Mouse (Mus musculus): ENCODE results near the gene Glb1l. TPM values are rescaled to one million over a fixed set of nuclear protein-coding genes. Genes with fewer than 3 reads are reported as not detected.

Glb1l gene
- total and polyA plus RNA-seq, 3 experiments = 0.83 to 19.2 (median 11.0) TPM

DNA sequence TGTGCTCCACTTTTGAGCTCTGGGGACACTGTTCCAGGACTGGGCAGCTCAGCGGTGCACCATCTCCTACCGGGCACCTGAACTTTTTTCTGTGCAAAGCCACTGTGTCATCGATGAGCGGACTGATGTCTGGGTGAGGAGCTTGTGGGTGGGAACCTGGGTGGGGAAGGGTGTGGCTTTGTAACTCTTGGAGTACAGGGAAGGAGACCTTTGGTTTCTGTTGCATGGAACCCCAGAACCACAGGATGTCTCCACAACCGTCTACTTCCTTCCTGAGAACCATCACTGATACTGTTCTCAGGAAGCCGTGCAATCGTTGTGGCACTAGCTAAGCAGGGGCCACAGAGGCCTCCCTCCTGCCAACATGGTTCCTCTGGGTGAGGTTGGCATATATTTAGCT, 2.5 kb upstream of the Glb1l start:
- DNase-seq (ENCODE audit: low spot score) = no peak
- TF ChIP-seq CTCF (IDR thresholded peaks at IDR 0.05; ENCODE audit: low read depth, low read length) (no peak), GATA1 (IDR thresholded peaks at IDR 0.05; ENCODE audit: borderline replicate concordance, low read length) (no peak), GATA2 (IDR thresholded peaks at IDR 0.05; ENCODE audit: borderline replicate concordance, low read depth, low read length) (no peak), POLR2AphosphoS5 (IDR thresholded peaks at IDR 0.05; ENCODE audit: insufficient replicate concordance, low read depth, low read length) (no peak), TAL1 (conservative IDR thresholded peaks at IDR 0.05; ENCODE audit: low read depth, low read length) (no peak)
- Histone ChIP-seq H3K27me3 (ENCODE audit: insufficient read depth, low read length) (no peaks in the 10 kb centered on the region), H3K36me3 (replicated peaks) (peaks cover 77% of the 10 kb centered on the region), H3K4me3 (ENCODE audit: low read depth, low read length) (peak overlapping the region; percentile 75; the same call in 1 of the 2 replicates), H3K9me3 (replicated peaks) (no peaks in the 10 kb centered on the region), H3K4me1 (ENCODE audit: insufficient read depth, low read depth, low read length) (peaks cover 89% of the 10 kb centered on the region)
- ATAC-seq (ENCODE audit: extremely low read depth, insufficient number of reproducible peaks, low FRiP score, poor library complexity, severe bottlenecking) = no peak

- H3K4me1 ChIP-seq (ENCODE audit: insufficient read depth, low read depth, low read length) = peaks cover 83% of the 10 kb centered on the region
- H3K27me3 ChIP-seq (ENCODE audit: insufficient read depth, low read length) = no peaks in the 10 kb centered on the region
- no peak for DNase-seq (ENCODE audit: low spot score)
- H3K36me3 ChIP-seq (replicated peaks) = peaks cover 76% of the 10 kb centered on the region
- TF ChIP-seq GATA2 (IDR thresholded peaks at IDR 0.05; ENCODE audit: borderline replicate concordance, low read depth, low read length) (no peak), GATA1 (IDR thresholded peaks at IDR 0.05; ENCODE audit: borderline replicate concordance, low read length) (no peak), TAL1 (conservative IDR thresholded peaks at IDR 0.05; ENCODE audit: low read depth, low read length) (no peak), CTCF (IDR thresholded peaks at IDR 0.05; ENCODE audit: low read depth, low read length) (no peak), POLR2AphosphoS5 (IDR thresholded peaks at IDR 0.05; ENCODE audit: insufficient replicate concordance, low read depth, low read length) (no peak; the same call in 1 of the 2 replicates)
- ATAC-seq (ENCODE audit: extremely low read depth, insufficient number of reproducible peaks, low FRiP score, poor library complexity, severe bottlenecking) = no peak
- H3K9me3 ChIP-seq (replicated peaks) = no peaks in the 10 kb centered on the region
- peak overlapping the region; percentile 75; the same call in 1 of the 2 replicates for H3K4me3 ChIP-seq (ENCODE audit: low read depth, low read length)
These were observed 1.9 kb upstream of the Glb1l start for GRCm38 (mm10) chr1:75212542-75212941.

GRCm38 (mm10) chr1:75211141-75211708, 612 bp upstream of the Glb1l start:
- ATAC-seq (ENCODE audit: extremely low read depth, insufficient number of reproducible peaks, low FRiP score, poor library complexity, severe bottlenecking) = no peak

GRCm38 (mm10) chr1:75208967-75209678, 1.5 kb downstream of the Glb1l start:
- Histone ChIP-seq H3K4me1 (ENCODE audit: insufficient read depth, low read depth, low read length) (peaks cover 49% of the 10 kb centered on the region), H3K36me3 (replicated peaks) (peaks cover 52% of the 10 kb centered on the region), H3K9me3 (replicated peaks) (no peaks in the 10 kb centered on the region), H3K4me3 (ENCODE audit: low read depth, low read length) (no peak overlapping the region; the same call in 1 of the 2 replicates), H3K27me3 (ENCODE audit: insufficient read depth, low read length) (no peaks in the 10 kb centered on the region)
- DNase-seq (ENCODE audit: low spot score) (no peak), ATAC-seq (ENCODE audit: extremely low read depth, insufficient number of reproducible peaks, low FRiP score, poor library complexity, severe bottlenecking) (no peak)
- TF ChIP-seq CTCF (IDR thresholded peaks at IDR 0.05; ENCODE audit: low read depth, low read length) = no peak
- no peak for TF ChIP-seq POLR2AphosphoS5 (IDR thresholded peaks at IDR 0.05; ENCODE audit: insufficient replicate concordance, low read depth, low read length)
- TF ChIP-seq TAL1 (conservative IDR thresholded peaks at IDR 0.05; ENCODE audit: low read depth, low read length) = no peak
- no peak for TF ChIP-seq GATA1 (IDR thresholded peaks at IDR 0.05; ENCODE audit: borderline replicate concordance, low read length)
- TF ChIP-seq GATA2 (IDR thresholded peaks at IDR 0.05; ENCODE audit: borderline replicate concordance, low read depth, low read length) = no peak

More at GRCm38 (mm10) chr1:75211141-75211708, 612 bp upstream of the Glb1l start:
- no peak for DNase-seq (ENCODE audit: low spot score)
- Histone ChIP-seq H3K9me3 (replicated peaks) (no peaks in the 10 kb centered on the region), H3K27me3 (ENCODE audit: insufficient read depth, low read length) (no peaks in the 10 kb centered on the region), H3K4me3 (ENCODE audit: low read depth, low read length) (peak overlapping the region; percentile 75), H3K36me3 (replicated peaks) (peaks cover 69% of the 10 kb centered on the region), H3K4me1 (ENCODE audit: insufficient read depth, low read depth, low read length) (peaks cover 70% of the 10 kb centered on the region)
- TF ChIP-seq CTCF (IDR thresholded peaks at IDR 0.05; ENCODE audit: low read depth, low read length) (no peak), GATA1 (IDR thresholded peaks at IDR 0.05; ENCODE audit: borderline replicate concordance, low read length) (no peak), TAL1 (conservative IDR thresholded peaks at IDR 0.05; ENCODE audit: low read depth, low read length) (no peak), GATA2 (IDR thresholded peaks at IDR 0.05; ENCODE audit: borderline replicate concordance, low read depth, low read length) (no peak), POLR2AphosphoS5 (IDR thresholded peaks at IDR 0.05; ENCODE audit: insufficient replicate concordance, low read depth, low read length) (no peak)

DNA sequence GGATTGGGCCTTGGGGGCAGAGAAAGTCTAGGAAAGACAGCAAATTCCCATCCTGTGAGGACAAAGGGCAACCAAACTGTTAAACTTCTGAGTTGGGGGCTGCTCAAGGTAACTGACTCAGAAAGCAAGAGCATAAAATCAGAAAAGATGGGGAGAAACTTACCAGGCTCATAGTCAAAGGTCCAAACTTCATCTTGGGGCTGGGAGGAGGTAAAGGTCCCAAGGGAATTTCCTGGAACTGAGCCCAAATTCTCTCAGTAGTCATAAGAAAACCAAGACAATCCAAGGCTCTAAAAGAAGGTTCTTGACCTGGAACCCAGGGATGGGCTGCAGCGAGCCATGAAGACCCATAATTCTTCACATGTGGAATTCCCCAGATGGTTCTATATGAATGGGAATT, 9.4 kb downstream of the Glb1l start:
- ATAC-seq (ENCODE audit: extremely low read depth, insufficient number of reproducible peaks, low FRiP score, poor library complexity, severe bottlenecking) (no peak), DNase-seq (ENCODE audit: low spot score) (no peak)
- Histone ChIP-seq H3K9me3 (replicated peaks) (no peaks in the 10 kb centered on the region), H3K4me1 (ENCODE audit: insufficient read depth, low read depth, low read length) (no peaks in the 10 kb centered on the region), H3K36me3 (replicated peaks) (peaks cover 55% of the 10 kb centered on the region), H3K4me3 (ENCODE audit: low read depth, low read length) (no peak overlapping the region), H3K27me3 (ENCODE audit: insufficient read depth, low read length) (no peaks in the 10 kb centered on the region)
- TF ChIP-seq GATA1 (IDR thresholded peaks at IDR 0.05; ENCODE audit: borderline replicate concordance, low read length) (no peak), TAL1 (conservative IDR thresholded peaks at IDR 0.05; ENCODE audit: low read depth, low read length) (no peak), CTCF (IDR thresholded peaks at IDR 0.05; ENCODE audit: low read depth, low read length) (no peak), GATA2 (IDR thresholded peaks at IDR 0.05; ENCODE audit: borderline replicate concordance, low read depth, low read length) (no peak), POLR2AphosphoS5 (IDR thresholded peaks at IDR 0.05; ENCODE audit: insufficient replicate concordance, low read depth, low read length) (no peak)

DNA sequence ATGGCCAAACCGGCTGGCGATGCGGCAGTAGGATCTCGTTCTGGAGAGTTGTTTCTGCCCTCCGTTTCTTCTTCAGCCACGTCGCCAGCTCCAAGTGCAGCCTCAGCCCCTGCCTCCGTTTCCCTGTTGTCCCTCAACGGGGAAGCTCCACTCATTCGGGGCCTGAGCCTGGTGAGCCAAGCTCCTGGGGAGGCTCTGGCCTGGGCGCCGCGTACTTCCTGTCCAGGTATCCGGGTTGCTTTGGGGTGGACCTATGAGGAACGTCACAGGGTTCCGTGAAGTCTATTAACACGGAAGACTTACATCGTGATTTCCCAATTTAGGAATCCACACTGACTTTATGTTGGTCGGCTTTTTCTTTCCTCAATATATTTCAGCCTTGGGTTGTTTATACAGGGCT, 18.2 kb downstream of the Glb1l start:
- DNase-seq (ENCODE audit: low spot score) (peak; percentile 80), ATAC-seq (ENCODE audit: extremely low read depth, insufficient number of reproducible peaks, low FRiP score, poor library complexity, severe bottlenecking) (peak; percentile 50; the same call in 1 of the 2 replicates)
- peaks cover 47% of the 10 kb centered on the region for H3K4me1 ChIP-seq (ENCODE audit: insufficient read depth, low read depth, low read length)
- peaks cover 72% of the 10 kb centered on the region for H3K36me3 ChIP-seq (replicated peaks)
- peak overlapping the region; percentile 80 for H3K4me3 ChIP-seq (ENCODE audit: low read depth, low read length)
- H3K9me3 ChIP-seq (replicated peaks) = no peaks in the 10 kb centered on the region
- no peak for TF ChIP-seq GATA2 (IDR thresholded peaks at IDR 0.05; ENCODE audit: borderline replicate concordance, low read depth, low read length)
- TF ChIP-seq GATA1 (IDR thresholded peaks at IDR 0.05; ENCODE audit: borderline replicate concordance, low read length) = no peak
- no peak for TF ChIP-seq TAL1 (conservative IDR thresholded peaks at IDR 0.05; ENCODE audit: low read depth, low read length)
- no peak for TF ChIP-seq CTCF (IDR thresholded peaks at IDR 0.05; ENCODE audit: low read depth, low read length)
- no peak for TF ChIP-seq POLR2AphosphoS5 (IDR thresholded peaks at IDR 0.05; ENCODE audit: insufficient replicate concordance, low read depth, low read length)
- no peaks in the 10 kb centered on the region for H3K27me3 ChIP-seq (ENCODE audit: insufficient read depth, low read length)

Data from G1E (cell line).